Mouse (Mus musculus) ES-Bruce4 (cell line): Measurements from ENCODE around the gene Lgi2. TPM values are rescaled to one million over a fixed set of nuclear protein-coding genes. Genes with fewer than 3 reads are reported as not detected.

Experiments used
- H3K27ac ChIP-seq: 2 replicates; pipeline ENCODE4 v1.5.1; 2012; ENCODE audit warnings: low read length, inconsistent platforms; ENCODE audit not compliant: insufficient read depth
- H3K27me3 ChIP-seq: 2 replicates; pipeline ENCODE4 v1.6.1; 2012; ENCODE audit warnings: mild to moderate bottlenecking, low read length, inconsistent platforms; ENCODE audit not compliant: control insufficient read depth, poor library complexity, insufficient read depth, severe bottlenecking
- H3K36me3 ChIP-seq: 2 replicates; pipeline ENCODE4 v1.6.1; 2012; ENCODE audit warnings: inconsistent platforms, mild to moderate bottlenecking, low read length, moderate library complexity; ENCODE audit not compliant: control insufficient read depth, poor library complexity, insufficient read depth, severe bottlenecking
- H3K4me1 ChIP-seq: one replicate; pipeline ENCODE4 v1.8.1; 2011; ENCODE audit warnings: low read length; ENCODE audit not compliant: control insufficient read depth, insufficient read depth
- H3K4me3 ChIP-seq: 2 replicates; pipeline ENCODE4 v1.5.1; 2011; ENCODE audit warnings: low read depth, mild to moderate bottlenecking, low read length
- H3K9ac ChIP-seq: 2 replicates; pipeline ENCODE4 v1.6.1; 2012; ENCODE audit warnings: low read depth, mild to moderate bottlenecking, inconsistent platforms; ENCODE audit not compliant: poor library complexity, severe bottlenecking
- H3K9me3 ChIP-seq: replicated peaks from 2 replicates; pipeline ENCODE4 v1.6.1; 2012; ENCODE audit warnings: mild to moderate bottlenecking, low read length, inconsistent platforms; ENCODE audit not compliant: control insufficient read depth, poor library complexity, insufficient read depth, severe bottlenecking
- CTCF ChIP-seq: IDR thresholded peaks from one replicate; pipeline ENCODE4 v1.8.1; 2011; ENCODE audit warnings: low read depth, low read length
- EP300 ChIP-seq: IDR thresholded peaks from 2 replicates; pipeline ENCODE4 v1.6.1; 2011; ENCODE audit warnings: low read depth, low read length; ENCODE audit not compliant: insufficient read depth
- POLR2A ChIP-seq: IDR thresholded peaks from one replicate; pipeline ENCODE4 v1.8.1; 2011; ENCODE audit warnings: low read length; ENCODE audit not compliant: insufficient read depth
- polyA plus RNA-seq: library from polyadenylated mRNA; stranded (reverse); fragments of >200 nt; gene quantifications from 2 replicates; pipeline ENCODE4 v1.2.4, GENCODE M21; 2011; ENCODE audit warnings: low read depth; ENCODE audit not compliant: missing spikeins, insufficient read depth, insufficient read length

Lgi2 gene
- polyA plus RNA-seq, 1 experiment: 2.6 TPM

DNA sequence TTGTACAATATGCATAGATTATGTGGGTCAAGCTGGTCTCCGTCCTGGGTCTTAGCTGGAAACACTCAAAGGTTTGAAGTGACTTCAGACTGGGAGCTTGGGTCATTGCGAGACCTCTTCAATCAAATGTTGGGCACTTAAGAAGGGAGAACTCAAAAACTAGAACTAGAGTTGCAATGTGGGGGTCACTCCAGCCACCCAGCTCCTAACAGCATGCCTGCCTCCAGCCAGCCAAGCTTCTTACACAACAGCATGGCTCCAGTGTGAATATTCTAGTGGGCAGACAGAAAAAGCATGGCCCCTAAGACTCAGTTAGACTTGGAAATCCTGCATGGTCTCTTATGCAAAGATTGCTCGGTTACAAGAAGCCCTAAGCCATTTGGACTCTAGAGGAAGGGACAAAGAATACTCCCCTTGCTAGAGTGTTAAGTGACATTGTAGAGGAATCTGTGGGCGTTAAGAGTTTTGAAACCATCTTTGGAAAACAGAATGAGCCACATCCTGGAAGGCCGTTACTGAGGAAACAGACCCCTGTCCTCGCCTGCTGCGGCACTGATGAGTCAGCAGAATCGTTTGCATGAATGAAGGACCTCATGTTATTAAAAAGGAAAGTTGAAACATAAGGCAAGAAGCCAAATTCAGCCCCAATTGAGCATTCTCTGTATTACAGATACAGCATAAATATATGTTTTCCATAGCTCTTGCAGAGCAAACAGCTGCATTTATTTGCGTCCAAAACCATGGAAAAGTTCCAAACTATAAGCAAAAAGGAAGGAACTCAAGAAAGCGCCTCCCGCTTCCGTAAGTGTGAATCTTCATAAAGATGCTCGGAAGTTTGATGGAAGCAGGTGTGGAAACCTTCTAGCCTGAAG is 78.5 kb downstream of the Lgi2 start:
- H3K4me3 ChIP-seq: no peak overlapping the region
- H3K27me3 ChIP-seq: no peaks in the 10 kb centered on the region
- H3K27ac ChIP-seq: no peak overlapping the region
- no peaks in the 10 kb centered on the region for H3K9me3 ChIP-seq
- TF ChIP-seq POLR2A: no peak
- TF ChIP-seq CTCF: no peak
- TF ChIP-seq EP300: no peak
- no peaks in the 10 kb centered on the region for H3K4me1 ChIP-seq
- no peak overlapping the region for H3K9ac ChIP-seq
- H3K36me3 ChIP-seq: no peaks in the 10 kb centered on the region

Other genes with a start within 250 kb of the Lgi2 start
- 0.27 and 0.29 TPM in 2 replicates for gene Sod3, start 202.7 kb downstream of the Lgi2 start, polyA plus RNA-seq
- gene Ccdc149, start 94.9 kb downstream of the Lgi2 start, polyA plus RNA-seq: 0.38 and 0.48 TPM in 2 replicates
- gene Sepsecs, start 103.2 kb upstream of the Lgi2 start, polyA plus RNA-seq: 10.7 and 12.0 TPM in 2 replicates
- 41.9 and 44.5 TPM in 2 replicates for gene Pi4k2b, start 175.1 kb upstream of the Lgi2 start, polyA plus RNA-seq
- 19.9 and 20.2 TPM in 2 replicates for gene Zcchc4, start 208.9 kb upstream of the Lgi2 start, polyA plus RNA-seq